Comparison of ENCODE assay signal across 13 mouse cellular contexts in the genomic region with DNA sequence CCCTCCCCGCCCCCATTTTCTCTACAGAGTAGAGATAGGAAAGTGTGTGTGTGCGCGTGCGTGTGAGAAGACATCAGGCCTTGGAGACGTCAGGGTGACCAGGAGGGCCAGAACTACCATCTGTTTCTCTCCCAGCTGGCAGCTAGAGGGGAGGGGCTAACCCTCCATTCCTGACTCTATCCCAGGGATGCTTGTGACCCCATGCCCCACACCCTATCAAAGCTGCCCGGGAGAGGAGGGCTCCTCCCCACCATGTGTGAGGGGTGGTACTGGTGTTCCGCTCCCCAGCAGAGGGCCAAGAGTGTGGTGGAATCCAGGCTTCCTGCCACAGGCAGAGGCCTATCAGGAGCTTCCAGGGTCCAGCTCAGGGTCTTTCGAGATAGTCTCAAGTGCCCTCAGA. TPM values are rescaled to one million over a fixed set of nuclear protein-coding genes. Genes with fewer than 3 reads are reported as not detected.
DNase-seq lines count a peak whose midpoint lies in the region; ATAC-seq and TF ChIP-seq lines count a peak whose summit lies in the region.
"Had no signal": no experiment of that assay in that cellular context is flagged by ENCODE, and none has a peak within 500 bp of the region (broad histone marks: within the 10 kb centered on the region; RNA-seq: fewer than 3 reads in every experiment).

No protein-coding gene starts in this region.

- WGBS in limb, embryonic 14.5 days, result 37% methylated on average over 8 of the region's 8 CpGs
- 32% methylated on average over 8 of the region's 8 CpGs for WGBS in limb, embryonic 10.5 days
- WGBS in hindbrain, embryonic 12.5 days, result 41% methylated on average over 8 of the region's 8 CpGs
- 80% methylated on average over 8 of the region's 8 CpGs for WGBS in olfactory bulb, adult 2 months

- peak; percentile 42; the same call in 1 of the 2 replicates for ATAC-seq in limb, embryonic 14.5 days (ENCODE audit: low FRiP score, low read depth)
- ATAC-seq in hindbrain, embryonic 12.5 days (ENCODE audit: low FRiP score), result peak; percentile 60
- ATAC-seq: liver, embryonic 12.5 days had no signal

- intact Hi-C loops in left cerebral cortex, adult 2 months (cut with DNase I), result no loop called here

- H3K27me3 ChIP-seq in limb, embryonic 14.5 days (ENCODE audit: control insufficient read depth, insufficient read depth, low read length), result peaks cover 37% of the 10 kb centered on the region
- peaks cover 54% of the 10 kb centered on the region for H3K27me3 ChIP-seq in limb, embryonic 10.5 days (ENCODE audit: low read depth, poor library complexity, severe bottlenecking)
- peaks cover 51% of the 10 kb centered on the region for H3K27me3 ChIP-seq in hindbrain, embryonic 12.5 days

- no peak overlapping the region for H3K9ac ChIP-seq in limb, embryonic 14.5 days (ENCODE audit: low read depth, low read length, severe bottlenecking)
- H3K9ac ChIP-seq in hindbrain, embryonic 12.5 days, result no peak overlapping the region
- H3K9ac ChIP-seq: liver, embryonic 12.5 days had no signal

- H3K9me3 ChIP-seq in limb, embryonic 14.5 days (ENCODE audit: control insufficient read depth, low read length), result no peaks in the 10 kb centered on the region
- no peaks in the 10 kb centered on the region for H3K9me3 ChIP-seq in limb, embryonic 10.5 days (replicated peaks)
- H3K9me3 ChIP-seq in hindbrain, embryonic 12.5 days (replicated peaks), result no peaks in the 10 kb centered on the region
- H3K9me3 ChIP-seq: G1E; liver, embryonic 12.5 days had no signal

- no peaks in the 10 kb centered on the region for H3K36me3 ChIP-seq in limb, embryonic 14.5 days (ENCODE audit: control insufficient read depth, insufficient read depth, low read length)
- no peaks in the 10 kb centered on the region for H3K36me3 ChIP-seq in limb, embryonic 10.5 days
- no peaks in the 10 kb centered on the region for H3K36me3 ChIP-seq in hindbrain, embryonic 12.5 days
- H3K36me3 ChIP-seq: G1E; liver, embryonic 12.5 days had no signal

- peaks cover 5% of the 10 kb centered on the region for H3K4me1 ChIP-seq in limb, embryonic 14.5 days (ENCODE audit: control insufficient read depth, insufficient read depth, low read length)
- peaks cover 54% of the 10 kb centered on the region for H3K4me1 ChIP-seq in limb, embryonic 10.5 days
- peaks cover 32% of the 10 kb centered on the region for H3K4me1 ChIP-seq in hindbrain, embryonic 12.5 days
- H3K4me1 ChIP-seq in olfactory bulb, adult 2 months (ENCODE audit: control insufficient read depth, insufficient read depth, low read length), result no peaks in the 10 kb centered on the region; the same call in 1 of the 2 replicates
- H3K4me1 ChIP-seq: liver, embryonic 12.5 days had no signal

- peak; percentile 56 to 61 for DNase-seq in cerebellum, postnatal 14 days
- DNase-seq in cerebellum, adult 9-11 months, result no peak
- no peak for DNase-seq in limb, embryonic 14.5 days (ENCODE audit: low spot score)
- no peak for DNase-seq in limb, embryonic 10.5 days (ENCODE audit: low spot score)
- no peak for DNase-seq in left cerebral cortex, adult 2 months (ENCODE audit: extremely low spot score in 1 of 2, low spot score in 2 of 2)
- DNase-seq in gastrocnemius, adult 8-10 months (ENCODE audit: low spot score in 2 of 2), result no peak
- DNase-seq: cerebellum, adult 11 months; lung, postnatal 4 days had no signal

- no peak for TF ChIP-seq POLR2A in limb, embryonic 14.5 days (IDR thresholded peaks at IDR 0.05; ENCODE audit: borderline replicate concordance, extremely low read depth, insufficient read depth, insufficient read length)
- TF ChIP-seq POLR2A in olfactory bulb, adult 2 months (IDR thresholded peaks at IDR 0.05; ENCODE audit: insufficient read depth, low read depth, low read length), result no peak

- no peak overlapping the region for H3K4me2 ChIP-seq in limb, embryonic 14.5 days (replicated peaks; ENCODE audit: low read depth, low read length, severe bottlenecking)
- H3K4me2 ChIP-seq in hindbrain, embryonic 12.5 days (replicated peaks), result 0 out of 2 replicates have a peak overlapping the region, but pooled peaks have one; percentile 8
- H3K4me2 ChIP-seq: liver, embryonic 12.5 days had no signal

- H3K27ac ChIP-seq in limb, embryonic 14.5 days (replicated peaks; ENCODE audit: low read depth, low read length), result no peak overlapping the region
- H3K27ac ChIP-seq in limb, embryonic 10.5 days, result no peak overlapping the region
- peak overlapping the region; percentile 76 for H3K27ac ChIP-seq in hindbrain, embryonic 12.5 days
- no peak overlapping the region for H3K27ac ChIP-seq in olfactory bulb, adult 2 months (ENCODE audit: insufficient read depth, low read depth, low read length)
- H3K27ac ChIP-seq in left cerebral cortex, adult 2 months, result no peak overlapping the region; the same call in 1 of the 2 replicates
- H3K27ac ChIP-seq: liver, embryonic 12.5 days had no signal

- H3K4me3 ChIP-seq in limb, embryonic 14.5 days (replicated peaks; ENCODE audit: low read length), result no peak overlapping the region
- H3K4me3 ChIP-seq in limb, embryonic 10.5 days, result no peak overlapping the region
- H3K4me3 ChIP-seq in hindbrain, embryonic 12.5 days, result no peak overlapping the region
- peak overlapping the region; percentile 18; the same call in 1 of the 2 replicates for H3K4me3 ChIP-seq in olfactory bulb, adult 2 months (ENCODE audit: insufficient read depth, low read depth, low read length)
- no peak overlapping the region for H3K4me3 ChIP-seq in left cerebral cortex, adult 2 months
- H3K4me3 ChIP-seq: erythroblast, embryonic 14.5 days; liver, embryonic 12.5 days had no signal

- TF ChIP-seq CTCF in olfactory bulb, adult 2 months (IDR thresholded peaks at IDR 0.05; ENCODE audit: insufficient read depth, low read depth, low read length), result no peak
- no peak; the same call in 1 of the 2 replicates for TF ChIP-seq CTCF in left cerebral cortex, adult 2 months (IDR thresholded peaks at IDR 0.05)

RNA-seq across cellular contexts. Expression of gene Sox10, which starts 1.7 kb away (rescaled TPM):
- 20.3 and 26.9 TPM in 2 replicates for polyA plus RNA-seq in limb, embryonic 14.5 days (2012; rRNA removed)
- 7.8 and 9.0 TPM in 2 replicates for polyA plus RNA-seq in limb, embryonic 14.5 days (2014; fragmentation: Nextera tagmentation; extraction: Ambion mirVana)
- polyA plus RNA-seq in limb, embryonic 10.5 days (2016; fragmentation: Nextera tagmentation; extraction: Ambion mirVana), result 0.75 and 1.8 TPM in 2 replicates
- polyA plus RNA-seq in hindbrain, embryonic 12.5 days (2016; fragmentation: Nextera tagmentation; extraction: Ambion mirVana), result 12.4 and 19.5 TPM in 2 replicates
- not detected in 2 replicates for polyA plus RNA-seq in olfactory bulb, adult 2 months (2012; ENCODE audit: insufficient read depth, insufficient read length, low replicate concordance, missing spikeins)
- 10 to 100 TPM; 17.1 to 18.7 TPM for total RNA-seq in left cerebral cortex, adult 2 months (2021)
- under 1 TPM; 0.19 to 0.72 (median 0.64) TPM for total RNA-seq in gastrocnemius, adult 8-10 months (2022)
- polyA plus RNA-seq: erythroblast, embryonic 14.5 days; G1E had no signal

RNA-seq across cellular contexts. Expression of gene 1700088E04Rik, which starts 25.7 kb away (rescaled TPM):
- 3.8 and 4.7 TPM in 2 replicates for polyA plus RNA-seq in limb, embryonic 14.5 days (2012; rRNA removed)
- polyA plus RNA-seq in limb, embryonic 14.5 days (2014; fragmentation: Nextera tagmentation; extraction: Ambion mirVana), result 6.1 and 7.1 TPM in 2 replicates
- 5.2 and 5.7 TPM in 2 replicates for polyA plus RNA-seq in limb, embryonic 10.5 days (2016; fragmentation: Nextera tagmentation; extraction: Ambion mirVana)
- polyA plus RNA-seq in hindbrain, embryonic 12.5 days (2016; fragmentation: Nextera tagmentation; extraction: Ambion mirVana), result 13.4 and 15.8 TPM in 2 replicates
- not detected in 2 replicates for polyA plus RNA-seq in olfactory bulb, adult 2 months (2012; ENCODE audit: insufficient read depth, insufficient read length, low replicate concordance, missing spikeins)
- 10 to 100 TPM; 12.0 to 12.9 TPM for total RNA-seq in left cerebral cortex, adult 2 months (2021)
- 1 to 10 TPM in 1 of 4 experiments, under 1 TPM in 3; 0.36 to 1.5 (median 0.80) TPM for total RNA-seq in gastrocnemius, adult 8-10 months (2022)
- polyA plus RNA-seq: erythroblast, embryonic 14.5 days had no signal

RNA-seq across cellular contexts. Expression of gene Polr2f, which starts 25.9 kb away (rescaled TPM):
- 116 and 192 TPM in 2 replicates for polyA plus RNA-seq in limb, embryonic 14.5 days (2012; rRNA removed)
- polyA plus RNA-seq in limb, embryonic 14.5 days (2014; fragmentation: Nextera tagmentation; extraction: Ambion mirVana), result 326 and 334 TPM in 2 replicates
- 351 and 426 TPM in 2 replicates for polyA plus RNA-seq in limb, embryonic 10.5 days (2016; fragmentation: Nextera tagmentation; extraction: Ambion mirVana)
- polyA plus RNA-seq in hindbrain, embryonic 12.5 days (2016; fragmentation: Nextera tagmentation; extraction: Ambion mirVana), result 298 and 337 TPM in 2 replicates
- polyA plus RNA-seq in olfactory bulb, adult 2 months (2012; ENCODE audit: insufficient read depth, insufficient read length, low replicate concordance, missing spikeins), result not detected in 2 replicates
- 100 to 1,000 TPM; 100 to 103 TPM for total RNA-seq in left cerebral cortex, adult 2 months (2021)
- total RNA-seq in gastrocnemius, adult 8-10 months (2022), result 10 to 100 TPM; 57.8 to 75.3 (median 70.3) TPM

RNA-seq across cellular contexts. Expression of gene Micall1, which starts 58.0 kb away (rescaled TPM):
- 31.0 and 35.4 TPM in 2 replicates for polyA plus RNA-seq in limb, embryonic 14.5 days (2012; rRNA removed)
- polyA plus RNA-seq in limb, embryonic 14.5 days (2014; fragmentation: Nextera tagmentation; extraction: Ambion mirVana), result 12.8 and 14.8 TPM in 2 replicates
- polyA plus RNA-seq in limb, embryonic 10.5 days (2016; fragmentation: Nextera tagmentation; extraction: Ambion mirVana), result 6.8 and 9.7 TPM in 2 replicates
- 12.4 and 16.3 TPM in 2 replicates for polyA plus RNA-seq in hindbrain, embryonic 12.5 days (2016; fragmentation: Nextera tagmentation; extraction: Ambion mirVana)
- polyA plus RNA-seq in olfactory bulb, adult 2 months (2012; ENCODE audit: insufficient read depth, insufficient read length, low replicate concordance, missing spikeins), result 70.4 TPM in 1 of 2 replicates, not detected in the other
- 10 to 100 TPM; 22.8 to 23.2 TPM for total RNA-seq in left cerebral cortex, adult 2 months (2021)
- 10 to 100 TPM in 3 of 4 experiments, 1 to 10 TPM in 1; 9.8 to 12.6 (median 11.2) TPM for total RNA-seq in gastrocnemius, adult 8-10 months (2022)

Comparison
In these comparisons a context has a peak if more than half of its experiments do, and no peak if none do; other contexts are left out.
1. DNase-seq: peak in cerebellum, postnatal 14 days (2 of 2); none in cerebellum, adult 9-11 months (single experiment), limb, embryonic 14.5 days (single experiment), limb, embryonic 10.5 days (single experiment), left cerebral cortex, adult 2 months (0 of 2) and gastrocnemius, adult 8-10 months (0 of 2).
2. RNA of gene Polr2f, which starts 25.9 kb away (polyA plus RNA-seq): 351 to 426 TPM in limb, embryonic 10.5 days, 298 to 337 TPM in hindbrain, embryonic 12.5 days and 116 to 334 TPM in limb, embryonic 14.5 days; not detected in olfactory bulb, adult 2 months; every median in the first group is over 100 times any median in the second.